Mouse (Mus musculus): ENCODE measurements around the gene Ebp. TPM values are rescaled to one million over a fixed set of nuclear protein-coding genes. Genes with fewer than 3 reads are reported as not detected.

Gene Ebp
- total RNA-seq, 4 experiments from 2014 or later = 27.4 to 35.9 (median 33.1) TPM

DNA sequence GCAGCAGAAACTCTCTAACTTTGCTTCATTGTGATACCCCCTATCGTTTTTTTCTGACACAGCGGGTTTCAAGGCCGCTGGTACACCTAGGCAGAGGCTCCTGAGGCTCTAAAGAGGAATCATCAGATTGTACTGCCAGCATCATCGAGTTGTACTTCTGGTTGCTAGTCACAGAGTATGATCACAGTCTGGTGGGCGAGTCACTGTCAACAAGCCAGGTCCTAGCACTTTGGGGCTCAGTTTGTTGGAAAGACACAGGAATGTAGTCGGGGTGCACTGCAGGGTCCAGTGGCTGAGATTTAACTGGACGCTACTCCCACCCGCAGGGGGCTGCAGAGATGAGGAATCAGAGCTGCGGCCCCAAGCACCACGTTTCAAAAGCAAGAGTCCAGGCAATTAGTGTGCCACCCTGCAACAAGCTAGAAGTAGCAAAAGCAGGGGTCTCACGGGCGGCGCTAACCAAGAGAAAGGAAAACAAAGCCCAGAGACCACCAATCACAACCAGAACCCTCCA is 1.1 kb downstream of the Ebp start:
- DNase-seq (ENCODE audit: low spot score in 2 of 2) = no peak

DNA sequence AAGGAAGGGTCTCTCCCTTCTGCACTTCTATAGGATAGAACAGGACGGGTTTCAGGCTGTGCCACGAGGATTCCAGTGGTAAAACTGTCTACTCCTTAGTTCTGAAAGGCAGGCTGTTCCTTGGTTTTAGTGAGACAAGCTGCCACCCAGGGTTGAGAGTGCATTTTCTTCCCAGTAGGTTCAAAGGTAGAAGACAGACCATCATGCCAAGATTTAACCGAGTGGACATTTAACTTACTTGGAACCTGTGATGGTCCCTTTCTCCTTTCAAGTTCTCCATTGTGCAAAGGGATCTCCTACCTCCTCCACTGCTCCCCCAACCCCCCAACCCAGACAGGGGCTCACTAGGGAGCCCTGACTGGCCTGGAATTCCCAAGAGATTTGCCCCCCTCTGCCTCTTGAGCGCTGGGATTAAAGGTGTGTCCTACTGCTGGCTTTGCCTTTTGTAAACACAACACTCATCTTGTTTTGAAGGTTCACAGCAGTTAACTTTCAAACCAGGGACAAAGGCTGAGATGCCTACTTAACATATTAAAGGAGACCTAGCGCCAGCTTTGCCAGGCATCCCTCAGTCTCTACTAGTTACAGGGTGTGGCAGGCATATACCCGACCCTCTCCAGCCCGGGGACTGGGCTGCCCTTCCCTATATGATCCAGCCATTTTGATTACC is 10.3 kb downstream of the Ebp start:
- DNase-seq (ENCODE audit: low spot score in 2 of 2) = no peak

DNA sequence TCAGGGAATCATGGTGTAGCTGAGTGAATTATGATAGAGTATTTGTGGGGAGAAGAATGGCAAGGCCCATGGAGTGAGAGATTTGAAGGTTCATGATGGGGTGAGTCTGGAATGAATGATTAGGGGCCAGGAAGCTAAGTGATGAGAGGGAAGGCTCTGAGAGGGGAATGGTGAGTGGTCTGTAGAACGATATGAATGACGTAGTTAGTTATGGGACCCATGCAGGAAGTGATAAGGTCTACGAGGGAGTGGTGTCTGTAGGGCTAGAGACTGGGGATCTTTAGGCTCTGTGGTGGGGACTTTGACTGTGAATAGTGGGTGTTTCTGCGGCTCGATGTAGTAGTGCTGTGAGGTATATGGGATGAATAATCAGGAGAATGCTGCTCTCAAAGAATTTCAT is 13.7 kb downstream of the Ebp start:
- no peak for DNase-seq (ENCODE audit: low spot score in 2 of 2)

- no peak for DNase-seq (ENCODE audit: low spot score in 2 of 2)
These were observed 14.4 kb downstream of the Ebp start for GRCm38 (mm10) chrX:8178871-8179270.

- peak; percentile 56 to 83 for DNase-seq (ENCODE audit: low spot score in 2 of 2)
These were observed 17.6 kb downstream of the Ebp start, which contains the start of gene Tbc1d25 for GRCm38 (mm10) chrX:8175504-8176385. Gene Tbc1d25, minus strand, starts transcription at chrX:8176181.

GRCm38 (mm10) chrX:8175169-8175503 is 18.2 kb downstream of the Ebp start:
- DNase-seq (ENCODE audit: low spot score in 2 of 2) = no peak

DNA sequence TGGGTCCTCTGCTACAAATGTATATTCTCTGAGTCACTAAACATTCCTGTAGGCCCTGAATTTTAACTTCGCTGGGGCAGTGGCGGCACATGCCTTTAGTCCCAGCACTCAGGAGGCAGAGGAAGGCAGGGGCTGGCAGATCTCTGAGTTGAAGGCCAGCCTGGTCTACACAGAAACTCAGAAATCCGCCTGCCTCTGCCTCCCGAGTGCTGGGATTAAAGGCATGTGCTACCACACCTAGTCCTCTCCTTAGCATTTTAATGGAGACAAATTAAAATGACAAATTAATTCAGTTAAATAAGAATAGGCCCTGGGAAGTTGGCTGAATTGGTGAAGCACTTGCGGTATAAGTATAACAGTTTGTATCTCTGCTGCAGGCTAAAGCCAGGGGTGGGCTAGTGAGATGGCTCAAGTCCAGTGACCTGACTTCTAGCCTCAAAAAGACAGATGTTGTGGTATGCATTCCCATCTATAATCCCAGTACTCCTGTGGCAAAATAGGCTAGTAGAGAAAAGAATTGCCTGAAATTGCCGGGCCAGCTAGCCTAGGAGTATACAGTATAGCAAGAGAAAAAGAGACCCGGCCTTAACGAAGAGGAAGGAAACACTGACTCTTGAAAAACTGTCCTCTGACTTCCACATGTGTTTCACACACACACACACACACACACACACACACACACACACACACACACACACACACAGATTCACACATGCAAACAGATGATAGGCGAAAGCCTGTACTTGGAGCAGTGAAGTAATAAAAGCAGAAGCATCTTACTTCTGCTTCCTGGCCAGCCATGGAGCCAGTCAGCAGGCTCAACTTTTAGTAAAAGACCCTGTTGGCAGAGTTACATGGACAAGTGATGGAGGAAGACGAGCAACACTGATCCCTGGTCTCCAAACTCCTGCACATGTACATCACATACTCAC is 25.3 kb downstream of the Ebp start:
- no peak for DNase-seq (ENCODE audit: low spot score in 2 of 2)

DNA sequence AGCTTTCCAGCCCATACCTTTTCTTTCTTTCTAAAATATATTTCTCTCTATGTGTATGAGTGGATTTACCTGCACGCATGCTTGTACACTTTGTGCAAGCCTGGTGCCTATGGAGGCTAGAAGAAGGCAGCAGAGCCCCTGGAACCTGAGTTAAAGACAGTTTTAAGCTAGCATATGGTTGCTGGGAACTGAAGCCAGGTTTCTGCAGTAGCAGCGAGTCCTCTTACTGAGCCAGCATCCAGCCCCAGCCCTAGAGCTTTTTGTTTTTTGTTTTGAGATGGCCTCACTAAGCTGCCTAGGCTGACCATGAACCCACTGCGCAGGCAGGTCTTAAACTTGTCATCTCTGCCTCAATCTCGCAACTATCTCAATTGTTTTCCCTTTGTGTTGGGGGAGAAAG is 28.8 kb downstream of the Ebp start:
- DNase-seq (ENCODE audit: low spot score in 2 of 2) = no peak

GRCm38 (mm10) chrX:8163076-8163475 is 30.2 kb downstream of the Ebp start:
- no peak for DNase-seq (ENCODE audit: low spot score in 2 of 2)

DNA sequence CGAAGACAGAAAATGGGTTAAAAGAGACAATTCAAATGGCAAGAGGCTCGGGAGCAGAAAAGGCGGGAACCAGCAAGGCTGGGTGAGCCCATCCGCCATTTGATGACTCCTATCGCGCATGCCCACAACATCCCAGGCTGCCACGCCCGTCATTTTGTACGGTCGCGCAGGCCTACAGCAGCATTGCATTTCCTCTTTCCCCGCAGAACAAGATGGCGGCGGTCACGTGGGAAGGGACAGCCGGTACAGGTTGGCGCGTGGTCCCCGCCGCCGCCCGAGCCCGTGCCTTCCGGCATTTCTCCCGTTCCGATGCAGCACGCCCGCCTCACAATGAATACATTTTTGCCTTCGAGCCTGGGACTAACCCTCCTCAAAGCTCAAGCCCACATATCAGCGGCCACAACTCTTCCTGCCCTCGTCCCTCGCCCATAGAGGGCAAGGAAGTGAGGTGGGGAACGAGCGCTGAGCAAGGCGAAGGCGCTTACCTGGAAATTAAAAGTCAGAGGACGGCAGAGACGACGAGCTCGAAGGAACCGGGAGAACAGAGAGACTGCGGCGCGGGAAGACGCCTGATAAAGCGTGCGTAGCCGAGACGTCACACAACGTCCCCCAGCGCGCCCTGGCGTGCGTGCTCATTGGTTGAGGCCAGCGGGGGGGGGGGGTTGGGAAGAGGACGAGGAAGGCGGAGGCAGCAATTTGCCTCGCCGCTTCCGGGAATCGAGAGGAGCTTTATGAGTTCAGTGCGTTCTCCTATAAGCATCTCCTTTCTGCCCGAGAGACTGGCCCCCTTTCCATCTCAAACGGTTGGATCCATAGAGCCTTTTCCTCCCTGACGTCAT is 47.9 kb downstream of the Ebp start, which contains the start of gene Rbm3:
TSS of gene Rbm3 (minus strand) at position 728 of the 839 bp plus-strand sequence.
- DNase-seq (ENCODE audit: low spot score in 2 of 2) = peak; percentile 71 to 87

DNA sequence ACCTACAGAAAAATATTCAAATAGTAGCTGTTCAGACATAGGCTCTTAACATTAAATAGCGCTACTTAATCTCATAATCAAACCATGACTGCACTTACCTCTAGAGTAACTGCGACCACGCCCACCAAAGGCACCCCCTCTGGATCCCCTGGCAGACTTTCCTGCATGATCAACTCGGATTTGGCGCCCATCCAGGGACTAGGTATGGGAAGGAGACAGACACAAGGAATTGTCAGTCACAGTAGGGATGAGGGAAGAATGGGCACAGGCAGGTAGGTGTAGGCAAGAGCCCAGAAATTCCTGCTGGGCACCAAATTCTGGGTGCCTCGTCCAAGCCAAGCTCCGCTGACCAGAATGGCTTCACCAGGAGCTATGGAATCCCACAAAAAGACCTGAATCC is 49.6 kb downstream of the Ebp start:
- no peak for DNase-seq (ENCODE audit: low spot score in 2 of 2)

DNA sequence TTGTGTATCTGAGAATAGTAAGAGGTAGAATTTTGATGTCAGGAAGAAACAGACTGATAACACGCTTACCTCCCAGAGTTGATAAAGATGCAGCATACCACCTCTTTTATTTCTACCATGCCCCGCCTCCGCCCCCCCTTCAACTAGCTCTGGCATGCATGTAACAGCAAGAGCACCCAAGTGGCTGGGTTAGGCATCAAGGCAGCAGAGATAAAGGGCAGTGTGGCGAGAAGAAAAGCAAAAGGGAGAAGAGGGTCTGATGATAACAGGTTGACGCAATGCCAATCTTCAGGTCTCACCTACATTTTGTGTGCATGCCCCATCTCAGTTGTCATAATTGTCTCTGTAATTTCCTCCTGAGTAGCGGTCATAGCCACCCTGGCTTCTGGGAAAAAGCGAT is 50.4 kb downstream of the Ebp start:
- no peak for DNase-seq (ENCODE audit: low spot score in 2 of 2)

- no peak for DNase-seq (ENCODE audit: low spot score in 2 of 2)
These were observed 52.3 kb downstream of the Ebp start for GRCm38 (mm10) chrX:8141058-8141457.

GRCm38 (mm10) chrX:8140446-8140845 is 52.9 kb downstream of the Ebp start:
- no peak for DNase-seq (ENCODE audit: low spot score in 2 of 2)

DNA sequence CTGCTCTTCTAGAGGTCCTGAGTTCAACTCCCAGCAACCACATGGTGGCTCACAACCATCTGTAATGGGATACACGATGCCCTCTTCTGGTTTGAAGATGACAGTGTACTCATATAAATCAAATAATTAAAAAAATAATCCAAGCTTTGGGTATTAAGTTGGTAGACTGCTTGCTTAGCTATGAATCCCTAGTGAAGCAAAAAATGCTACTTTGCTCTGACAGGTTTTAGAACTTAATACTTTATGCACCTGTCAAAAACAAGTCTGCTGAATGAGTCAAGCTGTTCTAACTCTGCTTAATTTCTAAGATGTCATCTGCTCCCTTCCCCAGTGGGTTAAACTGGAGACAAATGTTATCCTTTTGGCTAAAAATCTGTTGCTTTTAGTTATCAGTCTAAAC is 53.8 kb downstream of the Ebp start:
- DNase-seq (ENCODE audit: low spot score in 2 of 2) = no peak

GRCm38 (mm10) chrX:8135886-8136285 is 57.4 kb downstream of the Ebp start:
- no peak for DNase-seq (ENCODE audit: low spot score in 2 of 2)
